9 mouse cellular contexts compared by ENCODE assay signal in the genomic region with DNA sequence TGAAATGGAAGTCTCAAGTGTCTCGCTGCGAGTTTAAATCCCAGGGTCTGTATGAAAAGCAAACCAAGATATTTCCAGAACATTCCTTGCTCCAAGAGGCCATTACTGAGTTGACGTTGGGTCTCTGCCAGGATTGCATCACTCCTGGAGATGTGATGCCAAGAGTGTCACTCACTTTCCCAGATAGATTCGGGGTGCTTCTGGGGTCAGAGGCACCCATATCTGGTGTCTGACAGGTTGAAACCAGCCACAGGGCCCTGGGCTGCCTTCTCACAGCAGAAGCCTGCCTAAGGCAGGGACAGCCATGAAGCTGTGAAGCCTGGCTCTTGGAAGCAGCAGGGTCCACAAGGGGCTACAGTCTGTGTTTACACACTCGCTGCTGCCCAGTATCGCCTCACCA. TPM values are rescaled to one million over a fixed set of nuclear protein-coding genes. Genes with fewer than 3 reads are reported as not detected.
A peak's percentile ranks its signal among the peaks of the same experiment; 100 is the strongest.
DNase-seq lines count a peak whose midpoint lies in the region; ATAC-seq and TF ChIP-seq lines count a peak whose summit lies in the region.
"Had no signal": no experiment of that assay in that cellular context is flagged by ENCODE, and none has a peak within 500 bp of the region (broad histone marks: within the 10 kb centered on the region; RNA-seq: fewer than 3 reads in every experiment).

No protein-coding gene starts in this region.

- peaks cover 84% of the 10 kb centered on the region for H3K4me1 ChIP-seq in forebrain, embryonic 10.5 days
- H3K4me1 ChIP-seq in forebrain, embryonic 11.5 days (replicated peaks; ENCODE audit: control insufficient read depth, insufficient read depth, low read length), result peaks cover 21% of the 10 kb centered on the region
- peaks cover 42% of the 10 kb centered on the region for H3K4me1 ChIP-seq in hindbrain, embryonic 14.5 days (replicated peaks; ENCODE audit: control insufficient read depth, insufficient read depth, low read length)
- no peaks in the 10 kb centered on the region for H3K4me1 ChIP-seq in intestine, postnatal 0 days (replicated peaks; ENCODE audit: control insufficient read depth, insufficient read depth, low read length)

- ATAC-seq in forebrain, embryonic 11.5 days (replicated peaks; ENCODE audit: low FRiP score), result no peak
- no peak for ATAC-seq in hindbrain, embryonic 14.5 days (ENCODE audit: low FRiP score)
- ATAC-seq in intestine, postnatal 0 days, result no peak
- no peak for ATAC-seq in activated CD4-positive, CD25-positive, alpha-beta regulatory T cell, adult 4 months

- H3K27ac ChIP-seq in forebrain, embryonic 10.5 days, result peak overlapping the region; percentile 83
- H3K27ac ChIP-seq in forebrain, embryonic 11.5 days (ENCODE audit: low read depth, low read length), result no peak overlapping the region
- H3K27ac ChIP-seq in hindbrain, embryonic 14.5 days, result peak overlapping the region; percentile 98; the same call in 1 of the 2 replicates
- H3K27ac ChIP-seq in intestine, postnatal 0 days (ENCODE audit: low read depth, low read length), result no peak overlapping the region
- H3K27ac ChIP-seq: liver, embryonic 13.5 days had no signal

- no peak overlapping the region for H3K4me3 ChIP-seq in forebrain, embryonic 10.5 days
- H3K4me3 ChIP-seq in forebrain, embryonic 11.5 days (ENCODE audit: low read depth, low read length), result no peak overlapping the region
- no peak overlapping the region for H3K4me3 ChIP-seq in hindbrain, embryonic 14.5 days (replicated peaks; ENCODE audit: low read length)
- no peak overlapping the region for H3K4me3 ChIP-seq in intestine, postnatal 0 days (ENCODE audit: low read depth, low read length)
- H3K4me3 ChIP-seq: liver, embryonic 13.5 days had no signal

- H3K27me3 ChIP-seq in forebrain, embryonic 10.5 days (ENCODE audit: poor library complexity, severe bottlenecking), result peaks cover 22% of the 10 kb centered on the region
- H3K27me3 ChIP-seq in forebrain, embryonic 11.5 days (ENCODE audit: control insufficient read depth, insufficient read depth, low read length), result no peaks in the 10 kb centered on the region
- H3K27me3 ChIP-seq in hindbrain, embryonic 14.5 days (ENCODE audit: control insufficient read depth, insufficient read depth, low read length), result no peaks in the 10 kb centered on the region
- no peaks in the 10 kb centered on the region for H3K27me3 ChIP-seq in intestine, postnatal 0 days (replicated peaks; ENCODE audit: control insufficient read depth, insufficient read depth, low read length)

- 92% methylated on average over 6 of the region's 6 CpGs for WGBS in forebrain, embryonic 10.5 days
- WGBS in forebrain, embryonic 11.5 days, result 91% methylated on average over 6 of the region's 6 CpGs
- WGBS in hindbrain, embryonic 14.5 days, result 88% methylated on average over 6 of the region's 6 CpGs
- 74% methylated on average over 6 of the region's 6 CpGs for WGBS in intestine, postnatal 0 days

- no peak overlapping the region for H3K9ac ChIP-seq in forebrain, embryonic 11.5 days (ENCODE audit: low read length)
- 0 out of 2 replicates have a peak overlapping the region, but pooled peaks have one; percentile 9 for H3K9ac ChIP-seq in hindbrain, embryonic 14.5 days
- H3K9ac ChIP-seq in intestine, postnatal 0 days (ENCODE audit: low read depth, low read length), result no peak overlapping the region
- H3K9ac ChIP-seq: liver, embryonic 13.5 days had no signal

- no peak overlapping the region for H3K4me2 ChIP-seq in forebrain, embryonic 11.5 days (ENCODE audit: low read depth, low read length, severe bottlenecking)
- H3K4me2 ChIP-seq in hindbrain, embryonic 14.5 days (replicated peaks), result peak overlapping the region; percentile 50
- no peak overlapping the region for H3K4me2 ChIP-seq in intestine, postnatal 0 days (replicated peaks; ENCODE audit: low read depth)
- H3K4me2 ChIP-seq: liver, embryonic 13.5 days had no signal

- no peak for DNase-seq in forebrain, embryonic 10.5 days (ENCODE audit: extremely low spot score, low spot score)
- DNase-seq in forebrain, embryonic 11.5 days (ENCODE audit: low spot score), result no peak
- DNase-seq in brain, embryonic 14.5 days (ENCODE audit: low read depth), result peak; percentile 67
- no peak for DNase-seq in hindbrain, embryonic 14.5 days (ENCODE audit: low spot score)
- DNase-seq in lung, postnatal 25 days (ENCODE audit: low spot score), result peak; percentile 74
- DNase-seq in gastrocnemius, postnatal 10 days, result no peak
- DNase-seq: liver, embryonic 13.5 days had no signal

- no peaks in the 10 kb centered on the region for H3K9me3 ChIP-seq in forebrain, embryonic 10.5 days
- H3K9me3 ChIP-seq in forebrain, embryonic 11.5 days (ENCODE audit: control insufficient read depth, low read length), result no peaks in the 10 kb centered on the region
- no peaks in the 10 kb centered on the region for H3K9me3 ChIP-seq in hindbrain, embryonic 14.5 days (ENCODE audit: control insufficient read depth, low read length)
- no peaks in the 10 kb centered on the region for H3K9me3 ChIP-seq in intestine, postnatal 0 days (ENCODE audit: control insufficient read depth)
- H3K9me3 ChIP-seq: liver, embryonic 13.5 days had no signal

- no peaks in the 10 kb centered on the region for H3K36me3 ChIP-seq in forebrain, embryonic 10.5 days (replicated peaks)
- no peaks in the 10 kb centered on the region for H3K36me3 ChIP-seq in forebrain, embryonic 11.5 days (ENCODE audit: control insufficient read depth, insufficient read depth, low read length)
- H3K36me3 ChIP-seq in hindbrain, embryonic 14.5 days (replicated peaks; ENCODE audit: control insufficient read depth, insufficient read depth), result no peaks in the 10 kb centered on the region
- no peaks in the 10 kb centered on the region for H3K36me3 ChIP-seq in intestine, postnatal 0 days (ENCODE audit: control insufficient read depth, insufficient read depth)
- H3K36me3 ChIP-seq: liver, embryonic 13.5 days had no signal

- TF ChIP-seq POLR2A in brain, embryonic 14.5 days (IDR thresholded peaks at IDR 0.05; ENCODE audit: borderline replicate concordance, extremely low read depth, insufficient read depth, insufficient read length, poor library complexity, severe bottlenecking), result no peak

- no peak for TF ChIP-seq CTCF in brain, embryonic 14.5 days (IDR thresholded peaks at IDR 0.05; ENCODE audit: borderline replicate concordance, extremely low read depth, insufficient read depth, insufficient read length)
- no peak for TF ChIP-seq CTCF in intestine, postnatal 0 days (IDR thresholded peaks at IDR 0.05; ENCODE audit: low read depth)

RNA-seq across cellular contexts. Expression of gene Zbtb38, which starts 24.9 kb away (rescaled TPM):
- polyA plus RNA-seq in forebrain, embryonic 10.5 days (2016; fragmentation: Nextera tagmentation; extraction: Ambion mirVana), result 9.0 and 9.4 TPM in 2 replicates
- 10.5 and 11.1 TPM in 2 replicates for polyA plus RNA-seq in forebrain, embryonic 11.5 days (2014; fragmentation: Nextera tagmentation; extraction: Ambion mirVana)
- 8.3 and 15.0 TPM in 2 replicates for polyA plus RNA-seq in brain, embryonic 14.5 days (2012; rRNA removed)
- 46.9 and 52.2 TPM in 2 replicates for polyA plus RNA-seq in hindbrain, embryonic 14.5 days (2014; fragmentation: Nextera tagmentation; extraction: Ambion mirVana)
- polyA plus RNA-seq in intestine, postnatal 0 days (2015; fragmentation: Nextera tagmentation; extraction: Ambion mirVana), result 18.5 and 20.8 TPM in 2 replicates
- 10 to 100 TPM; 13.8 to 17.9 TPM for total RNA-seq in gastrocnemius, postnatal 10 days (2021)
- polyA plus RNA-seq in activated CD4-positive, CD25-positive, alpha-beta regulatory T cell, adult 4 months (2017; shearing (Covaris generic)), result 10 to 100 TPM; 59.9 to 61.4 TPM

Comparison
In these comparisons a context has a peak if more than half of its experiments do, and no peak if none do; other contexts are left out.
1. H3K27ac ChIP-seq: peak in forebrain, embryonic 10.5 days (single experiment) and hindbrain, embryonic 14.5 days (single experiment); none in forebrain, embryonic 11.5 days (single experiment) and intestine, postnatal 0 days (single experiment).
2. DNase-seq: peak in brain, embryonic 14.5 days (single experiment) and lung, postnatal 25 days (single experiment); none in forebrain, embryonic 10.5 days (single experiment), forebrain, embryonic 11.5 days (single experiment), hindbrain, embryonic 14.5 days (single experiment) and gastrocnemius, postnatal 10 days (single experiment).